Mouse (Mus musculus): ENCODE measurements at regions not wholly inside any gene's neighbourhood (a gene's known extent, or its start where the extent isn't known, plus 50 kb on each side); places are given as distances from the start of the nearest gene placed in this dataset.

- H3K27ac ChIP-seq (ENCODE audit: insufficient read depth, low read length) = no peak overlapping the region
- TF ChIP-seq CTCF (IDR thresholded peaks at IDR 0.05; ENCODE audit: borderline replicate concordance, insufficient read depth, low read length) (no peak), POLR2A (IDR thresholded peaks at IDR 0.05; ENCODE audit: low read depth, low read length) (no peak)
- no peaks in the 10 kb centered on the region for H3K4me1 ChIP-seq (ENCODE audit: control insufficient read depth, insufficient read depth, low read length)
- H3K4me3 ChIP-seq (ENCODE audit: insufficient read depth, low read length) = no peak overlapping the region
These were observed 62.6 kb upstream of the Pgr start for GRCm38 (mm10) chr9:8837073-8837472.

DNA sequence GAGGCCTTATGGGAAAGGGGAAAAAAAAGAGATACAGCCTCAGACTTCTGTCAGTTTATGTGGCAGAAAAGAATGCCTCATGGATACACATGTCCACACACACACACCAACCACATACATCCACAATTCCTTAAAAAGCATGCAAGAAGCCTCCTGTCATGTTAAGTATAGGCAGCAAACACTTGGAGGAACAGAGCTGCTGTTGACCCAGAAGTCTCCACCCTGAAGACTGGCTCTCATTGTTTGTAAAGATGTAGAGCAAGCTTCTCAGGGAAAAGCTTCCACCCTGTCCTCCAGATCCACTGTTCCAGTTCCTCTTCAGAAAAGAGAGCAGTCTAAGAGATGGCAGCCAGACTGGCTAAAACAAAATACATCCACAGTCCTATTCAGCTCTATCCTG is 61.3 kb upstream of the Pgr start:
- no peak for TF ChIP-seq POLR2A (IDR thresholded peaks at IDR 0.05; ENCODE audit: low read depth, low read length)
- no peak for TF ChIP-seq CTCF (IDR thresholded peaks at IDR 0.05; ENCODE audit: borderline replicate concordance, insufficient read depth, low read length)
- Histone ChIP-seq H3K4me3 (ENCODE audit: insufficient read depth, low read length) (no peak overlapping the region), H3K4me1 (ENCODE audit: control insufficient read depth, insufficient read depth, low read length) (no peaks in the 10 kb centered on the region), H3K27ac (ENCODE audit: insufficient read depth, low read length) (no peak overlapping the region)

DNA sequence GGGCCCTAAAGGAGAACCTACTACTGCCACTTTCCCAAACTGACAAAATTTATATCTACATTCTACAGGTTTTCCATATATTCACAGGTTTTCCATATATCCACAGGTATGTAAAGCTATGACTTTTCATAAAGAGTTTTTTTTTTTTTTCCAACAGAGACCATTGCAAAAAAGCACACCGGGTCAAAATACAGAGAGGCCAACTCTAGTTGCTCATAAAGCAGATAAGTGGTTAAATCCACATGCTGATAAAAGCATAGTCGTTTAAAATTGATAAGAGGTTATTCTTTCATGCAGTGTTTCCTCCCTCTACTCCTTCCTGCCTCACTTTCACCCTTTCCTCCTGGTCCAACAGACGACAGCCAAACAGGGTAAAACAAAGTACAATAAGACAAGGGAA is 60.7 kb upstream of the Pgr start:
- no peak for TF ChIP-seq CTCF (IDR thresholded peaks at IDR 0.05; ENCODE audit: borderline replicate concordance, insufficient read depth, low read length)
- no peak for TF ChIP-seq POLR2A (IDR thresholded peaks at IDR 0.05; ENCODE audit: low read depth, low read length)
- Histone ChIP-seq H3K27ac (ENCODE audit: insufficient read depth, low read length) (no peak overlapping the region), H3K4me1 (ENCODE audit: control insufficient read depth, insufficient read depth, low read length) (no peaks in the 10 kb centered on the region), H3K4me3 (ENCODE audit: insufficient read depth, low read length) (no peak overlapping the region)
